Mouse (Mus musculus) intestine, embryonic 16.5 days (tissue): ENCODE measurements at regions not wholly inside any gene's neighbourhood (a gene's known extent, or its start where the extent isn't known, plus 50 kb on each side); places are given as distances from the start of the nearest gene placed in this dataset.

Source experiments
- ATAC-seq: fragments of 200-750 bp; cut with Nextera tagmentation; 2 replicates; pipeline ENCODE4 v1.8.0; 2017; ENCODE audit warnings: moderate TSS enrichment, moderate library complexity
- H3K27ac ChIP-seq: fragments of 300-500 bp; sonication (generic); 2 replicates; pipeline ENCODE4 v1.5.1; 2014; ENCODE audit warnings: mild to moderate bottlenecking, low read length
- H3K27me3 ChIP-seq: fragments of 300-500 bp; sonication (generic); replicated peaks from 2 replicates; pipeline ENCODE4 v1.6.1; 2014; ENCODE audit warnings: low read length, control low read depth, mixed read lengths; ENCODE audit not compliant: control insufficient read depth, insufficient read depth
- H3K36me3 ChIP-seq: fragments of 300-500 bp; sonication (generic); 2 replicates; pipeline ENCODE4 v1.6.1; 2014; ENCODE audit warnings: low read length, control low read depth; ENCODE audit not compliant: control insufficient read depth, insufficient read depth
- H3K4me1 ChIP-seq: fragments of 300-500 bp; sonication (generic); 2 replicates; pipeline ENCODE4 v1.6.1; 2014; ENCODE audit warnings: low read length, control low read depth, mixed read lengths; ENCODE audit not compliant: control insufficient read depth, insufficient read depth
- H3K4me2 ChIP-seq: fragments of 300-500 bp; sonication (generic); 2 replicates; pipeline ENCODE4 v1.6.1; 2014; ENCODE audit warnings: low read depth, low read length, control low read depth
- H3K4me3 ChIP-seq: fragments of 300-500 bp; sonication (generic); 2 replicates; pipeline ENCODE4 v1.5.1; 2014; ENCODE audit warnings: mild to moderate bottlenecking, low read length
- H3K9ac ChIP-seq: fragments of 300-500 bp; sonication (generic); 2 replicates; pipeline ENCODE4 v1.6.1; 2014; ENCODE audit warnings: low read depth, low read length
- H3K9me3 ChIP-seq: fragments of 300-500 bp; sonication (generic); 2 replicates; pipeline ENCODE4 v1.6.1; 2016; ENCODE audit warnings: low read length, control low read depth; ENCODE audit not compliant: control insufficient read depth
- WGBS: fragments of 180-500 bp; shearing (Covaris S2); extraction: QIAGEN DNeasy Blood & Tissue Kit; methylation state at CpG from one replicate; pipeline ENCODE4 v1.1.7; 2014; 5-methylcytosine and 5-hydroxymethylcytosine counted together

DNA sequence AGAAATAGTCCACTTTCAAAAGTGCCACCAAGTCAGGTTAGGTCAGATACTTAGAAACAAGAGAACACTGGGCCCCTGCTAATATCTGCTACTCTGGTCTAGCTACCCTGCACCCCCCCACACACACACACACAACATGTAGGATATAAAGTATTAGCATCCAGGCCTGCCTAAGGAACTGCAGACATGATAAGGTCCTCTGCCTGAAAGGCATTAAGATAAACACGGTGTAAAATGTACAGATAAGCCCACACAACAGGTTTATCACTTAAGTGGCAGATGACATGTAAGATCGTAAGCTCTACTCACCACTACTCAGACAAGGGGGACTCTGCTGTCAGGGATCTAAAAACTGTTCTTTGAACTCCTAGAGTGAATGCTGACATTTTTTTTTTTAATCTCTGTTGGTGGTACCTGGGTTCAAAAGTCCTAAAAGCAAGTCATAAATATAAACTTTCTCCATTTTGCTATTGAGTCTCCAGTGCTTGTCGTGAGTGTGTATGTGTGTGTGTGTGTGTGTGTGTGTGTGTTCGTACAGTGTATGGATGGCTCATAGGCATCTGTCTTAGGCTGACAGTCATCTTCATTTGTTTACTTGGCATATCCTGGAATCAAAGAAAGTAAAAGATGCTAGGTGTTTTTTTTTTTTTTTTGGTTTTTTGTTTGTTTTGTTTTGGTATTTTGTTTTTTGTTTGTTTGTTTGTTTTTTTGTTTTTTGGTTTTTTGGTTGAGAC is 52.2 kb downstream of the Gm9817 start:
- no peak for ATAC-seq
- Histone ChIP-seq H3K4me2 (no peak overlapping the region), H3K9me3 (no peaks in the 10 kb centered on the region), H3K9ac (no peak overlapping the region), H3K27ac (no peak overlapping the region), H3K36me3 (no peaks in the 10 kb centered on the region), H3K4me3 (no peak overlapping the region), H3K27me3 (no peaks in the 10 kb centered on the region), H3K4me1 (no peaks in the 10 kb centered on the region)
- 54% methylated on average over 4 of the region's 4 CpGs for WGBS

- Histone ChIP-seq H3K27me3 (no peaks in the 10 kb centered on the region), H3K36me3 (no peaks in the 10 kb centered on the region), H3K4me2 (no peak overlapping the region), H3K4me3 (no peak overlapping the region), H3K9ac (no peak overlapping the region), H3K9me3 (no peaks in the 10 kb centered on the region), H3K4me1 (no peaks in the 10 kb centered on the region), H3K27ac (no peak overlapping the region)
- no peak for ATAC-seq
- WGBS, result 79% methylated on average over 2 of the region's 2 CpGs
These were observed 62.1 kb downstream of the Gm9817 start for GRCm38 (mm10) chr13:45140616-45141015.

GRCm38 (mm10) chr13:45145129-45145528 is 66.6 kb downstream of the Gm9817 start:
- Histone ChIP-seq H3K36me3 (no peaks in the 10 kb centered on the region), H3K9me3 (no peaks in the 10 kb centered on the region), H3K27ac (no peak overlapping the region), H3K4me1 (no peaks in the 10 kb centered on the region), H3K27me3 (no peaks in the 10 kb centered on the region), H3K9ac (no peak overlapping the region), H3K4me2 (no peak overlapping the region), H3K4me3 (no peak overlapping the region)
- WGBS, result 76% methylated on average over 6 of the region's 6 CpGs
- no peak for ATAC-seq

DNA sequence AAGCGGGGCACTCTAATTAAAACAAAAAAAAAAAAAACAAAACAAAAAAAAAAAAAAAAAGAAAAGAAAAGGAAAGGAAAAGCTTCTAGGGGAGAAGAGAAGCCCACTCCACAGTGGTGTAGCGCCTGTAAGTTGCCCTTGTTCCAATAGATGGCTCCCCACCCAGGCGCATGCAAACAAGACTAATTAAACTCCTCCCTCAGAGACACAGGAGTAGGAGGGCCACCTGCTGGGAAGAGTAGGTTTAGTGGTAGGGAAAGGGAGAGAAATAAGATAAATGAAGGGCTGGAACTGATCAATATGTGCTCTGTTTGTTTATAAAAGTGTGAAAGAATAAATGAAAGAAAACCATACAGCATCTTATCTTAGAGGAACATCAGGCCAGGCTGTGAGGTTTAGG is 77.7 kb downstream of the Gm9817 start:
- WGBS, result 77% methylated on average over 3 of the region's 3 CpGs
- no peaks in the 10 kb centered on the region for H3K4me1 ChIP-seq
- no peaks in the 10 kb centered on the region for H3K9me3 ChIP-seq
- ATAC-seq, result no peak
- no peak overlapping the region for H3K27ac ChIP-seq
- no peak overlapping the region for H3K4me3 ChIP-seq
- H3K9ac ChIP-seq, result no peak overlapping the region
- H3K4me2 ChIP-seq, result no peak overlapping the region
- no peaks in the 10 kb centered on the region for H3K27me3 ChIP-seq
- no peaks in the 10 kb centered on the region for H3K36me3 ChIP-seq

DNA sequence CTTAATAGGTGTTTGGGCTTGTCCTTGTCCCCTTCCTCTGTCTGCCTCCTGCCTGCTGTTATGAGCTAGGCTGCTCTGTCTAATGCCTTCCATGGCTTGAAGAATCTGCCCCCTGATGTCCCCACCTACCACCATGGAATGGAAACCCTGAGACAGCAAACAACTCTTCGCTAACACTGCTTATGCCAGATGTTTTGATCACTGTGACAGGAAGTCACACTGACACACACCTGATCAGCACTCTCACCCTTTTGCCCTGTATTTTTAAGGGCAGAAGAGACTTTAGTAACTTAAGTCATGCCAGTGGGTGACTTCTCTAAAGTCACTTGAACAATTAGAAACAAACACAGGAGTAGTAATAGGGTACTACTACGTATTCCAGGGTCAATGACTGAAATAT is 78.5 kb downstream of the Gm9817 start:
- H3K27ac ChIP-seq, result no peak overlapping the region
- H3K9ac ChIP-seq, result no peak overlapping the region
- ATAC-seq, result no peak
- H3K4me2 ChIP-seq, result no peak overlapping the region
- H3K9me3 ChIP-seq, result no peaks in the 10 kb centered on the region
- no peaks in the 10 kb centered on the region for H3K4me1 ChIP-seq
- WGBS, result 81% methylated on average over 2 of the region's 2 CpGs
- H3K36me3 ChIP-seq, result no peaks in the 10 kb centered on the region
- H3K4me3 ChIP-seq, result no peak overlapping the region
- no peaks in the 10 kb centered on the region for H3K27me3 ChIP-seq

- Histone ChIP-seq H3K4me1 (no peaks in the 10 kb centered on the region), H3K27ac (no peak overlapping the region), H3K4me3 (no peak overlapping the region), H3K27me3 (no peaks in the 10 kb centered on the region), H3K9ac (no peak overlapping the region), H3K9me3 (no peaks in the 10 kb centered on the region), H3K4me2 (no peak overlapping the region), H3K36me3 (no peaks in the 10 kb centered on the region)
- 87% methylated on average over 5 of the region's 5 CpGs for WGBS
- no peak for ATAC-seq
These were observed 81.8 kb downstream of the Gm9817 start for GRCm38 (mm10) chr13:45160281-45160680.

- H3K4me3 ChIP-seq, result no peak overlapping the region
- WGBS, result 52% methylated on average over 6 of the region's 6 CpGs
- H3K27me3 ChIP-seq, result no peaks in the 10 kb centered on the region
- no peaks in the 10 kb centered on the region for H3K9me3 ChIP-seq
- no peak overlapping the region for H3K4me2 ChIP-seq
- H3K4me1 ChIP-seq, result no peaks in the 10 kb centered on the region
- H3K27ac ChIP-seq, result no peak overlapping the region
- no peaks in the 10 kb centered on the region for H3K36me3 ChIP-seq
- ATAC-seq, result no peak
- no peak overlapping the region for H3K9ac ChIP-seq
These were observed 85.7 kb downstream of the Gm9817 start for GRCm38 (mm10) chr13:45164001-45164778.

DNA sequence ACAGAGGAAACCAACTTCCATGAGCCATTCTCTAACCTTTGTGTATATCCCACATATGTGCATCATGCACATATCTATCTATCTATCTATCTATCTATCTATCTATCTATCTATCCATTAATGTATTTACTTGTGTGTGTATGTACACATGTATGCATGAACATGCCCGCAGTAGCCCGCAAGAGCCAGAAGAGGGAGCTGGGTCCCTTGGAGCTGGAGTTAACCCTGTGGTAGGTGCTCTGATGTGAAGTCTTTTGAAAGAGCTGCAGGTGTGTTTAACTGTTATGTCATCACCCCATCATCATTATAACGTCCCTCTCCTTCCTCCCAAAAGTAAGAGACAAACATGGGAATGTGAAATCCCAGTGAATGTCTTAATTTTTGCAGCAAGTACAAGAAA is 86.7 kb downstream of the Gm9817 start:
- Histone ChIP-seq H3K9ac (no peak overlapping the region), H3K27me3 (no peaks in the 10 kb centered on the region), H3K36me3 (no peaks in the 10 kb centered on the region), H3K9me3 (no peaks in the 10 kb centered on the region), H3K4me3 (no peak overlapping the region), H3K27ac (no peak overlapping the region), H3K4me1 (no peaks in the 10 kb centered on the region), H3K4me2 (no peak overlapping the region)
- WGBS, result 82% methylated on average over 3 of the region's 3 CpGs
- no peak for ATAC-seq

DNA sequence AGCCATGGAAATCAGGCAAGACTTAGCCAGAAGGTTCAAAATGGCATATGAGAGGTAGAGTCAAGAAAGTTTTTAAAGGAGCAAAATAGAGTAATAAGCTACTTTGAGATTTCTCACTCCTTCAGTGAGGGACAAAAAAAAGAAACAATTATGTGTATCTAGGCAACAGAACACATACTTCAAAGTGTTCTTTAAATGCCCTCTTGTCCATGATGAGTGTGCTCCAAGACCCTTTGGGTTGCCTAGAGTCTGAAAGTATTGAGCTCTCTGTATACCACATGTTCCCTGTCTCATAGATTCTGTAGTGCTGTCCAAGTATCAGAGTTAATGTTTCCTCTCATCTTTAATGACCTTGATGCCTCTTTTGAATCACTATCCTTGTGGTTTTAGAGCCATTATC is 91.2 kb downstream of the Gm9817 start:
- H3K4me1 ChIP-seq, result no peaks in the 10 kb centered on the region
- H3K27ac ChIP-seq, result no peak overlapping the region
- H3K4me3 ChIP-seq, result no peak overlapping the region
- no peak for ATAC-seq
- H3K27me3 ChIP-seq, result no peaks in the 10 kb centered on the region
- no peaks in the 10 kb centered on the region for H3K9me3 ChIP-seq
- no peak overlapping the region for H3K9ac ChIP-seq
- H3K36me3 ChIP-seq, result no peaks in the 10 kb centered on the region
- no peak overlapping the region for H3K4me2 ChIP-seq
